21 mouse cellular contexts compared by ENCODE assay signal in genomic region chr10:106744966-106745365, GRCm38 (mm10).
"Had no signal": no experiment of that assay in that cellular context is flagged by ENCODE, and none has a peak within 500 bp of the region (broad histone marks: within the 10 kb centered on the region; RNA-seq: fewer than 3 reads in every experiment).

No protein-coding gene starts in this region.

- H3K4me1 ChIP-seq: lung, embryonic 15.5 days; megakaryocyte, embryonic 14.5 days; midbrain, embryonic 10.5 days; midbrain, embryonic 13.5 days; neural tube, embryonic 13.5 days; stomach, embryonic 15.5 days had no signal

- H3K9ac ChIP-seq: liver, embryonic 14.5 days; lung, embryonic 15.5 days; midbrain, embryonic 13.5 days; neural tube, embryonic 13.5 days; stomach, embryonic 15.5 days had no signal

- H3K36me3 ChIP-seq: lung, embryonic 15.5 days; midbrain, embryonic 10.5 days; midbrain, embryonic 13.5 days; neural tube, embryonic 13.5 days; stomach, embryonic 15.5 days had no signal

- H3K4me2 ChIP-seq: lung, embryonic 15.5 days; midbrain, embryonic 13.5 days; neural tube, embryonic 13.5 days; stomach, embryonic 15.5 days had no signal

- H3K27ac ChIP-seq: kidney, postnatal 0 days; layer of hippocampus, adult 2 months; liver, embryonic 14.5 days; lung, embryonic 15.5 days; midbrain, embryonic 10.5 days; midbrain, embryonic 13.5 days; neural tube, embryonic 13.5 days; stomach, embryonic 15.5 days had no signal

- DNase-seq: kidney, postnatal 25 days; layer of hippocampus, adult 9-11 months; lung, adult 18-20 months; lung, postnatal 10 days; lung, postnatal 36 days; retina, postnatal 1 day; right cerebral cortex, postnatal 25 days; spleen, adult 18-20 months; thymus, adult 18-20 months; thymus, postnatal 36 days had no signal

- ATAC-seq: midbrain, embryonic 13.5 days; midbrain, embryonic 16.5 days had no signal

- H3K4me3 ChIP-seq: layer of hippocampus, adult 2 months; lung, embryonic 15.5 days; megakaryocyte, embryonic 14.5 days; midbrain, embryonic 10.5 days; midbrain, embryonic 13.5 days; myocyte; neural tube, embryonic 13.5 days; stomach, embryonic 15.5 days had no signal

- H3K9me3 ChIP-seq: lung, embryonic 15.5 days; midbrain, embryonic 10.5 days; midbrain, embryonic 13.5 days; neural tube, embryonic 13.5 days; stomach, embryonic 15.5 days had no signal

- H3K27me3 ChIP-seq: lung, embryonic 15.5 days; megakaryocyte, embryonic 14.5 days; midbrain, embryonic 13.5 days; neural tube, embryonic 13.5 days; stomach, embryonic 15.5 days had no signal
